16 mouse cellular contexts compared by ENCODE assay signal in genomic region chr2:29422126-29422840, GRCm38 (mm10).
DNase-seq lines count a peak whose midpoint lies in the region; ATAC-seq and TF ChIP-seq lines count a peak whose summit lies in the region.
"Had no signal": no experiment of that assay in that cellular context is flagged by ENCODE, and none has a peak within 500 bp of the region (broad histone marks: within the 10 kb centered on the region; RNA-seq: fewer than 3 reads in every experiment).

No protein-coding gene starts in this region.

- no peaks in the 10 kb centered on the region for H3K27me3 ChIP-seq in hindbrain, embryonic 10.5 days (ENCODE audit: insufficient read depth, poor library complexity, severe bottlenecking)
- H3K27me3 ChIP-seq in hindbrain, postnatal 0 days (ENCODE audit: insufficient read depth, low read length): no peaks in the 10 kb centered on the region
- no peaks in the 10 kb centered on the region for H3K27me3 ChIP-seq in midbrain, embryonic 12.5 days
- H3K27me3 ChIP-seq in midbrain, embryonic 16.5 days (ENCODE audit: control insufficient read depth, insufficient read depth, low read depth, low read length): no peaks in the 10 kb centered on the region
- H3K27me3 ChIP-seq in stomach, embryonic 16.5 days (ENCODE audit: control insufficient read depth, insufficient read depth, low read length): no peaks in the 10 kb centered on the region
- H3K27me3 ChIP-seq: CH12.LX had no signal

- no peak for ATAC-seq in hindbrain, postnatal 0 days
- no peak for ATAC-seq in midbrain, embryonic 12.5 days (ENCODE audit: low FRiP score, low read depth)
- ATAC-seq in midbrain, embryonic 16.5 days: no peak
- 0 out of 2 replicates have a peak, but pooled peaks have one; percentile 25 for ATAC-seq in stomach, embryonic 16.5 days (ENCODE audit: insufficient read depth, low FRiP score)
- ATAC-seq: activated CD4-positive, CD25-positive, alpha-beta regulatory T cell, adult 4 months had no signal

- no peak for TF ChIP-seq CTCF in hindbrain, postnatal 0 days (IDR thresholded peaks at IDR 0.05; ENCODE audit: low read depth)

- no peaks in the 10 kb centered on the region for H3K9me3 ChIP-seq in hindbrain, embryonic 10.5 days
- no peaks in the 10 kb centered on the region for H3K9me3 ChIP-seq in hindbrain, postnatal 0 days (ENCODE audit: low read length)
- H3K9me3 ChIP-seq in midbrain, embryonic 12.5 days: no peaks in the 10 kb centered on the region
- H3K9me3 ChIP-seq in midbrain, embryonic 16.5 days (replicated peaks; ENCODE audit: control insufficient read depth, low read length, poor library complexity, severe bottlenecking): no peaks in the 10 kb centered on the region
- H3K9me3 ChIP-seq in stomach, embryonic 16.5 days (replicated peaks; ENCODE audit: control insufficient read depth, low read length): no peaks in the 10 kb centered on the region

- no peak overlapping the region for H3K4me3 ChIP-seq in hindbrain, embryonic 10.5 days
- H3K4me3 ChIP-seq in hindbrain, postnatal 0 days (ENCODE audit: low read length): no peak overlapping the region
- H3K4me3 ChIP-seq in midbrain, embryonic 12.5 days: no peak overlapping the region
- H3K4me3 ChIP-seq in midbrain, embryonic 16.5 days (ENCODE audit: low read depth, low read length): no peak overlapping the region
- H3K4me3 ChIP-seq in stomach, embryonic 16.5 days (replicated peaks; ENCODE audit: low read length): no peak overlapping the region

- H3K4me2 ChIP-seq in hindbrain, postnatal 0 days (ENCODE audit: low read depth, low read length): no peak overlapping the region
- no peak overlapping the region for H3K4me2 ChIP-seq in midbrain, embryonic 12.5 days (replicated peaks)
- H3K4me2 ChIP-seq in midbrain, embryonic 16.5 days (ENCODE audit: low read length): no peak overlapping the region
- no peak overlapping the region for H3K4me2 ChIP-seq in stomach, embryonic 16.5 days (ENCODE audit: low read depth, low read length)

- no peaks in the 10 kb centered on the region for H3K36me3 ChIP-seq in hindbrain, embryonic 10.5 days
- H3K36me3 ChIP-seq in hindbrain, postnatal 0 days (ENCODE audit: insufficient read depth, low read length): no peaks in the 10 kb centered on the region
- H3K36me3 ChIP-seq in midbrain, embryonic 12.5 days: no peaks in the 10 kb centered on the region
- H3K36me3 ChIP-seq in midbrain, embryonic 16.5 days (ENCODE audit: control insufficient read depth, insufficient read depth, low read length): no peaks in the 10 kb centered on the region
- no peaks in the 10 kb centered on the region for H3K36me3 ChIP-seq in stomach, embryonic 16.5 days (ENCODE audit: control insufficient read depth, insufficient read depth, low read length)

- peak overlapping the region; percentile 59; the same call in 1 of the 2 replicates for H3K27ac ChIP-seq in hindbrain, embryonic 10.5 days
- no peak overlapping the region for H3K27ac ChIP-seq in hindbrain, postnatal 0 days
- 0 out of 2 replicates have a peak overlapping the region, but pooled peaks have one; percentile 25 for H3K27ac ChIP-seq in midbrain, embryonic 12.5 days (replicated peaks)
- H3K27ac ChIP-seq in midbrain, embryonic 16.5 days (ENCODE audit: low read length): no peak overlapping the region
- peak overlapping the region; percentile 51 for H3K27ac ChIP-seq in stomach, embryonic 16.5 days (ENCODE audit: low read length)

- no peak overlapping the region for H3K9ac ChIP-seq in hindbrain, postnatal 0 days (replicated peaks; ENCODE audit: low read length)
- no peak overlapping the region for H3K9ac ChIP-seq in midbrain, embryonic 12.5 days (replicated peaks)
- H3K9ac ChIP-seq in midbrain, embryonic 16.5 days (ENCODE audit: low read depth, low read length): no peak overlapping the region
- H3K9ac ChIP-seq in stomach, embryonic 16.5 days (ENCODE audit: low read length): no peak overlapping the region

- WGBS in hindbrain, embryonic 10.5 days: 84% methylated on average over 10 of the region's 10 CpGs
- WGBS in hindbrain, postnatal 0 days: 75% methylated on average over 10 of the region's 10 CpGs
- WGBS in midbrain, embryonic 12.5 days: 88% methylated on average over 10 of the region's 10 CpGs
- 87% methylated on average over 10 of the region's 10 CpGs for WGBS in midbrain, embryonic 16.5 days
- WGBS in stomach, embryonic 16.5 days: 48% methylated on average over 10 of the region's 10 CpGs

- no peak for DNase-seq in hindbrain, embryonic 10.5 days (ENCODE audit: low spot score)
- no peak for DNase-seq in hindbrain, postnatal 0 days (ENCODE audit: low spot score)
- peak; percentile 46 for DNase-seq in adipocyte (ENCODE audit: low spot score)
- DNase-seq in spleen, adult 18-20 months: no peak
- DNase-seq: adrenal gland, postnatal 36 days; cerebellum, adult 9-11 months; heart, postnatal 10 days; kidney, adult 2 months; kidney, postnatal 4 days; layer of hippocampus, postnatal 36 days; right cerebral cortex, postnatal 25 days had no signal

- H3K4me1 ChIP-seq in hindbrain, embryonic 10.5 days (replicated peaks): peaks cover 61% of the 10 kb centered on the region
- 0 out of 2 replicates have a peak, but pooled peaks cover 4% of the 10 kb centered on the region for H3K4me1 ChIP-seq in hindbrain, postnatal 0 days (ENCODE audit: insufficient read depth, low read length)
- H3K4me1 ChIP-seq in midbrain, embryonic 12.5 days: peaks cover 56% of the 10 kb centered on the region
- H3K4me1 ChIP-seq in midbrain, embryonic 16.5 days (ENCODE audit: control insufficient read depth, insufficient read depth, low read length): peaks cover 12% of the 10 kb centered on the region
- peaks cover 16% of the 10 kb centered on the region for H3K4me1 ChIP-seq in stomach, embryonic 16.5 days (ENCODE audit: control insufficient read depth, insufficient read depth, low read length)

Comparison
In these comparisons a context has a peak if more than half of its experiments do, and no peak if none do; other contexts are left out.
1. H3K27ac ChIP-seq: peak in hindbrain, embryonic 10.5 days (single experiment), midbrain, embryonic 12.5 days (single experiment) and stomach, embryonic 16.5 days (single experiment); none in hindbrain, postnatal 0 days (single experiment) and midbrain, embryonic 16.5 days (single experiment).